Mouse (Mus musculus) C2C12 (cell line): ENCODE data around the gene Gmpr.

ENCODE experiments used
- CEBPB ChIP-seq: IDR thresholded peaks from one replicate; pipeline ENCODE4 v1.6.1; 2011; ENCODE audit warnings: low read depth, mild to moderate bottlenecking, control low read depth, moderate library complexity
- CTCF ChIP-seq: IDR thresholded peaks from one replicate; pipeline ENCODE4 v1.5.1; 2011; ENCODE audit not compliant: control insufficient read depth, insufficient read depth, insufficient read length
- FOSL1 ChIP-seq: IDR thresholded peaks from one replicate; pipeline ENCODE4 v1.8.0; 2011; ENCODE audit warnings: mild to moderate bottlenecking, low read length; ENCODE audit not compliant: poor library complexity, insufficient read depth, severe bottlenecking
- MAX ChIP-seq: IDR thresholded peaks from one replicate; pipeline ENCODE4 v1.6.1; 2011; ENCODE audit warnings: mild to moderate bottlenecking, control low read depth
- MYOD1 ChIP-seq: IDR thresholded peaks from one replicate; pipeline ENCODE4 v1.6.1; 2011; ENCODE audit warnings: low read depth; ENCODE audit not compliant: control insufficient read depth, insufficient read length
- MYOG ChIP-seq: IDR thresholded peaks from one replicate; pipeline ENCODE4 v1.6.1; 2011; ENCODE audit not compliant: control insufficient read depth, insufficient read length; ENCODE audit errors: extremely low read depth
- USF1 ChIP-seq: IDR thresholded peaks from one replicate; pipeline ENCODE4 v1.6.1; 2011; ENCODE audit warnings: low read depth, mild to moderate bottlenecking, control low read depth, moderate library complexity

DNA sequence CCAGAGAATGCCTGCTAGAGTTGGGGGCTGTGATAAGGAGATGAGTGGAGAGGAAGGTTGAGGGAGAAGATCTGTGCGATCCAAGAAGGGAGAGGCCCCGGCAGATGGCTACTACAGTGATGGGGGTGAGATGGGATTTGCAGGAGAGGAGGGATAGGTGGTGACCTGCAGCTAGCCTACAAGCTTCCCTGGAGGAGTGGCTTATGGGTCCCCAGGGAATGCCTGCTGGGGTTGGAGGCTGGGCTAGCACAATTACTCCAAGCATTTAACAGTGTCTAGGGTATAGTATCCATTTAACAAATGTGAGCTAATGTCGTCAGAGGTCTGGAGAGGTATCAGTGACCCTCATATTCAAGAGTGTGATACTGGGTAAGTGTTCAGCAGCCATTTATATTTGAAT is 7.9 kb upstream of the Gmpr start:
- TF ChIP-seq CTCF (no peak), MYOD1 (no peak), USF1 (no peak), MAX (no peak), FOSL1 (no peak), MYOG (no peak), CEBPB (no peak)
